Mouse (Mus musculus) stomach, embryonic 16.5 days (tissue): ENCODE measurements around the gene Srcap. TPM values are rescaled to one million over a fixed set of nuclear protein-coding genes. Genes with fewer than 3 reads are reported as not detected.

ENCODE experiments used
- ATAC-seq: fragments of 200-750 bp; cut with Nextera tagmentation; 2 replicates; pipeline ENCODE4 v1.8.0; 2017; ENCODE audit warnings: moderate number of reproducible peaks, moderate TSS enrichment; ENCODE audit not compliant: insufficient read depth, low FRiP score
- H3K27ac ChIP-seq: fragments of 300-500 bp; sonication (generic); 2 replicates; pipeline ENCODE4 v1.5.1; 2014; ENCODE audit warnings: low read length
- H3K27me3 ChIP-seq: fragments of 300-500 bp; sonication (generic); 2 replicates; pipeline ENCODE4 v1.6.1; 2014; ENCODE audit warnings: low read length, control low read depth, mixed read lengths; ENCODE audit not compliant: control insufficient read depth, insufficient read depth
- H3K36me3 ChIP-seq: fragments of 300-500 bp; sonication (generic); 2 replicates; pipeline ENCODE4 v1.6.1; 2014; ENCODE audit warnings: low read length; ENCODE audit not compliant: control insufficient read depth, insufficient read depth
- H3K4me1 ChIP-seq: fragments of 300-500 bp; sonication (generic); 2 replicates; pipeline ENCODE4 v1.6.1; 2014; ENCODE audit warnings: low read length, control low read depth, mixed read lengths; ENCODE audit not compliant: control insufficient read depth, insufficient read depth
- H3K4me2 ChIP-seq: fragments of 300-500 bp; sonication (generic); 2 replicates; pipeline ENCODE4 v1.6.1; 2014; ENCODE audit warnings: low read depth, low read length, mixed read lengths
- H3K4me3 ChIP-seq: fragments of 300-500 bp; sonication (generic); replicated peaks from 2 replicates; pipeline ENCODE4 v1.5.1; 2014; ENCODE audit warnings: mild to moderate bottlenecking, low read length
- H3K9ac ChIP-seq: fragments of 300-500 bp; sonication (generic); 2 replicates; pipeline ENCODE4 v1.6.1; 2014; ENCODE audit warnings: low read length
- H3K9me3 ChIP-seq: fragments of 300-500 bp; sonication (generic); replicated peaks from 2 replicates; pipeline ENCODE4 v1.6.1; 2016; ENCODE audit warnings: low read length, control low read depth; ENCODE audit not compliant: control insufficient read depth
- WGBS: fragments of 180-500 bp; shearing (Covaris S2); extraction: QIAGEN DNeasy Blood & Tissue Kit; methylation state at CpG from one replicate; pipeline ENCODE4 v1.1.7; 2014; 5-methylcytosine and 5-hydroxymethylcytosine counted together
- polyA plus RNA-seq: library from polyadenylated mRNA; unstranded; fragments of >200 nt; fragmentation: Nextera tagmentation; extraction: Ambion mirVana; gene quantifications from 2 replicates; pipeline ENCODE4 v1.2.1, GENCODE M21; 2015

The Srcap gene
- polyA plus RNA-seq, 1 experiment from 2014 or later = 32.4 TPM

- H3K36me3 ChIP-seq = peaks cover 18% of the 10 kb centered on the region
- no peak overlapping the region for H3K9ac ChIP-seq
- H3K4me3 ChIP-seq = no peak overlapping the region
- H3K9me3 ChIP-seq = no peaks in the 10 kb centered on the region
- H3K27me3 ChIP-seq = no peaks in the 10 kb centered on the region
- H3K27ac ChIP-seq = no peak overlapping the region
- peaks cover 14% of the 10 kb centered on the region for H3K4me1 ChIP-seq
- 81% methylated on average over 6 of the region's 6 CpGs for WGBS
- no peak overlapping the region for H3K4me2 ChIP-seq
- ATAC-seq = no peak
Measured at GRCm38 (mm10) chr7:127474378-127475070, 37.3 kb upstream of the Srcap start.

GRCm38 (mm10) chr7:127475186-127475740 is 36.5 kb upstream of the Srcap start:
- ATAC-seq = no peak
- WGBS = 92% methylated on average over 11 of the region's 11 CpGs
- peaks cover 18% of the 10 kb centered on the region for H3K36me3 ChIP-seq
- no peaks in the 10 kb centered on the region for H3K27me3 ChIP-seq
- peaks cover 21% of the 10 kb centered on the region for H3K4me1 ChIP-seq
- H3K4me3 ChIP-seq = no peak overlapping the region
- H3K9ac ChIP-seq = no peak overlapping the region
- no peaks in the 10 kb centered on the region for H3K9me3 ChIP-seq
- H3K4me2 ChIP-seq = no peak overlapping the region
- H3K27ac ChIP-seq = no peak overlapping the region

- Histone ChIP-seq H3K27ac (no peak overlapping the region), H3K4me2 (no peak overlapping the region), H3K4me3 (no peak overlapping the region), H3K27me3 (no peaks in the 10 kb centered on the region), H3K9ac (no peak overlapping the region), H3K4me1 (peaks cover 29% of the 10 kb centered on the region), H3K9me3 (no peaks in the 10 kb centered on the region), H3K36me3 (peaks cover 25% of the 10 kb centered on the region)
- 93% methylated on average over 11 of the region's 11 CpGs for WGBS
- no peak for ATAC-seq
Measured at GRCm38 (mm10) chr7:127476336-127476735, 35.4 kb upstream of the Srcap start.

GRCm38 (mm10) chr7:127476855-127477254 is 34.9 kb upstream of the Srcap start:
- 44% methylated on average over 4 of the region's 4 CpGs for WGBS
- no peaks in the 10 kb centered on the region for H3K9me3 ChIP-seq
- H3K27ac ChIP-seq = peak overlapping the region; percentile 99
- peaks cover 25% of the 10 kb centered on the region for H3K36me3 ChIP-seq
- peaks cover 29% of the 10 kb centered on the region for H3K4me1 ChIP-seq
- peak overlapping the region; percentile 91 for H3K9ac ChIP-seq
- H3K4me2 ChIP-seq = peak overlapping the region; percentile 54
- no peaks in the 10 kb centered on the region for H3K27me3 ChIP-seq
- no peak for ATAC-seq
- H3K4me3 ChIP-seq = peak overlapping the region; percentile 77

GRCm38 (mm10) chr7:127477687-127478634 is 33.8 kb upstream of the Srcap start:
- peaks cover 25% of the 10 kb centered on the region for H3K36me3 ChIP-seq

GRCm38 (mm10) chr7:127478635-127479317 is 33.0 kb upstream of the Srcap start, which contains the start of gene Fbrs:
TSS of gene Fbrs (plus strand) at chr7:127479199.
- H3K36me3 ChIP-seq = peaks cover 22% of the 10 kb centered on the region

More at GRCm38 (mm10) chr7:127477687-127478634, 33.8 kb upstream of the Srcap start:
- Histone ChIP-seq H3K4me3 (peak overlapping the region; percentile 77), H3K4me1 (peaks cover 23% of the 10 kb centered on the region), H3K9me3 (no peaks in the 10 kb centered on the region), H3K9ac (peak overlapping the region; percentile 91), H3K27me3 (no peaks in the 10 kb centered on the region), H3K27ac (peak overlapping the region; percentile 99), H3K4me2 (peak overlapping the region; percentile 74)
- peak; percentile 94 for ATAC-seq
- WGBS = under 1% methylated on average over 50 of the region's 50 CpGs

GRCm38 (mm10) chr7:127479318-127480225 is 32.2 kb upstream of the Srcap start:
- peak overlapping the region; percentile 91 for H3K9ac ChIP-seq
- ATAC-seq = no peak
- peaks cover 23% of the 10 kb centered on the region for H3K36me3 ChIP-seq
- peaks cover 23% of the 10 kb centered on the region for H3K4me1 ChIP-seq
- no peaks in the 10 kb centered on the region for H3K9me3 ChIP-seq
- WGBS = 3% methylated on average over 48 of the region's 48 CpGs
- peak overlapping the region; percentile 77 for H3K4me3 ChIP-seq
- H3K27ac ChIP-seq = peak overlapping the region; percentile 99
- H3K4me2 ChIP-seq = peak overlapping the region; percentile 74
- no peaks in the 10 kb centered on the region for H3K27me3 ChIP-seq

More at GRCm38 (mm10) chr7:127478635-127479317, 33.0 kb upstream of the Srcap start, which contains the start of gene Fbrs:
- Histone ChIP-seq H3K9ac (peak within 1 kb of the TSS; percentile 91), H3K4me2 (peak within 1 kb of the TSS; percentile 74), H3K4me3 (peak within 1 kb of the TSS; percentile 77), H3K4me1 (peaks cover 23% of the 10 kb centered on the region), H3K27ac (peak within 1 kb of the TSS; percentile 99), H3K27me3 (no peaks in the 10 kb centered on the region), H3K9me3 (no peaks in the 10 kb centered on the region)
- WGBS = under 1% methylated on average over 61 of the region's 62 CpGs
- ATAC-seq = peak; percentile 80

GRCm38 (mm10) chr7:127480321-127480720 is 31.5 kb upstream of the Srcap start:
- WGBS = 46% methylated on average over 2 of the region's 2 CpGs
- no peak for ATAC-seq
- peak overlapping the region; percentile 74 for H3K4me2 ChIP-seq
- H3K9ac ChIP-seq = peak overlapping the region; percentile 91
- H3K4me3 ChIP-seq = peak overlapping the region; percentile 77
- no peaks in the 10 kb centered on the region for H3K27me3 ChIP-seq
- H3K27ac ChIP-seq = no peak overlapping the region
- peaks cover 23% of the 10 kb centered on the region for H3K4me1 ChIP-seq
- H3K9me3 ChIP-seq = no peaks in the 10 kb centered on the region
- H3K36me3 ChIP-seq = peaks cover 25% of the 10 kb centered on the region
